Mouse (Mus musculus): Measurements from ENCODE around the gene A930009A15Rik.

A930009A15Rik gene

GRCm38 (mm10) chr10:115581971-115582370, 12.2 kb downstream of the A930009A15Rik start:
- DNase-seq (ENCODE audit: low spot score) = no peak

- DNase-seq (ENCODE audit: low spot score) = no peak
Observed at GRCm38 (mm10) chr10:115583071-115583470, 13.3 kb downstream of the A930009A15Rik start.

GRCm38 (mm10) chr10:115584656-115585055, 14.9 kb downstream of the A930009A15Rik start:
- no peak for DNase-seq (ENCODE audit: low spot score)

GRCm38 (mm10) chr10:115585491-115586245, 15.9 kb downstream of the A930009A15Rik start:
- DNase-seq (ENCODE audit: low spot score) = no peak

GRCm38 (mm10) chr10:115586246-115587231, 16.8 kb downstream of the A930009A15Rik start:
- no peak for DNase-seq (ENCODE audit: low spot score)

GRCm38 (mm10) chr10:115587301-115587969, 17.6 kb downstream of the A930009A15Rik start, which contains the start of gene Lgr5:
Gene Lgr5 (minus strand): TSS chr10:115587780.
- DNase-seq (ENCODE audit: low spot score) = no peak

GRCm38 (mm10) chr10:115587979-115588378, 18.2 kb downstream of the A930009A15Rik start:
- DNase-seq (ENCODE audit: low spot score) = no peak

GRCm38 (mm10) chr10:115593221-115593620, 23.4 kb downstream of the A930009A15Rik start:
- no peak for DNase-seq (ENCODE audit: low spot score)

GRCm38 (mm10) chr10:115593651-115594050, 23.9 kb downstream of the A930009A15Rik start:
- no peak for DNase-seq (ENCODE audit: low spot score)

GRCm38 (mm10) chr10:115595748-115596147, 26.0 kb downstream of the A930009A15Rik start:
- DNase-seq (ENCODE audit: low spot score) = no peak

GRCm38 (mm10) chr10:115617456-115618287, 47.9 kb downstream of the A930009A15Rik start:
- no peak for DNase-seq (ENCODE audit: low spot score)

GRCm38 (mm10) chr10:115618288-115618856, 48.6 kb downstream of the A930009A15Rik start:
- no peak for DNase-seq (ENCODE audit: low spot score)

GRCm38 (mm10) chr10:115623481-115623880, 53.7 kb downstream of the A930009A15Rik start:
- DNase-seq (ENCODE audit: low spot score) = no peak

- DNase-seq (ENCODE audit: low spot score) = no peak
Observed at GRCm38 (mm10) chr10:115623956-115624671, 54.3 kb downstream of the A930009A15Rik start.

- DNase-seq (ENCODE audit: low spot score) = no peak
Observed at GRCm38 (mm10) chr10:115624957-115625356, 55.2 kb downstream of the A930009A15Rik start.

GRCm38 (mm10) chr10:115626678-115627077, 56.9 kb downstream of the A930009A15Rik start:
- DNase-seq (ENCODE audit: low spot score) = no peak
